Mouse (Mus musculus) mouse trophoblast stem cell (cell line): ENCODE measurements around the gene Wdr89.
"Not testable (repeated sequence)": the region's sequence is repeated elsewhere in the genome, so short reads cannot be mapped to it uniquely, and the experiment has no call there.

Source experiments
- in situ Hi-C, 2 experiments: fragments of 300-500 bp; cut with MseI, MboI; formaldehyde crosslinking; loops; 2 replicates in 1 of 2; 3 replicates in 1 of 2; pipeline ENCODE4 v1.15.1; 2025

The Wdr89 gene

GRCm38 (mm10) chr12:75669258-75670106 lies at the start of gene Wdr89:
Gene Wdr89 (minus strand): TSS chr12:75669537.
- in situ Hi-C loops, result loop anchor here in 1 of 2 experiments (10.0 kb wide), 1 partner anchor 95 kb away; no protein-coding TSS in a partner anchor

- in situ Hi-C loops, result no loop called here
Observed at GRCm38 (mm10) chr12:75713596-75713995, 44.3 kb upstream of the Wdr89 start.

DNA sequence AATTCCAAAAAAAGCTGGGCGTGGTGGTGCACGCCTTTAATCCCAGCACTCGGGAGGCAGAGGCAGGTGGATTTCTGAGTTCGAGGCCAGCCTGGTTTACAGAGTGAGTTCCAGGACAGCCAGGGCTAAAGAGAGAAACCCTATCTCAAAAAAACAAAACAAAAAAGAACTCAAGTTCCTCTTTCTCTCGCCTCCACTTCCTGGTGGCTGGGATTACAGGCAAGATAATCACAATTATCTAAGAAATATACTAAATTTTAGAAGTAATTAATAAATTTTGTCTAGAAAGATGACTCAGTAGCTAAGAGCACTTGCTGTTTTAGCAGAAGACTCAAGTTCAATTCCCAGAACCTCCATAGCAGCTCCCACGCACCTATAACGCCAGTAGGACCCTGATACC lies 43.6 kb upstream of the Wdr89 start:
- in situ Hi-C loops, result not testable (repeated sequence)

GRCm38 (mm10) chr12:75710596-75711376 lies 41.4 kb upstream of the Wdr89 start:
- in situ Hi-C loops, result no loop called here

DNA sequence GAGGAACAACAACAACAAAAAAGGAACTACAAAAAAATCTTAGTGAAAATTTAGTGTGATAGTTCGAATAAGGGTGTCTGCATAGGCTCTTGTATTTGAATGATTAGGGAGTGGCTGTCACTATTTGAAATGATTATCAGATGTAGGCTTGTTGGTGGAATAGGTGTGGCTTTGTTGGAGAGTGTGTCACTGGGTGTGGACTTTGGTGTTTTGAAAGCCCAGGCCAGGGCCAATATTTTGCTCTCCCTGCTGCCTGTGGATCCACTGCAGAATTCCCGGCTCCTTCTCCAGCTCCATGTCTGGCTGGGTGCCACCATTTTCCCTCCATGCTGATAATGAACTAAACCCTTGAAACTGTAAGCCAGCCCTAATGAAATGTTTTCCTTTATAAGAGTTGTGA lies 40.2 kb upstream of the Wdr89 start:
- in situ Hi-C loops, result no loop called here

DNA sequence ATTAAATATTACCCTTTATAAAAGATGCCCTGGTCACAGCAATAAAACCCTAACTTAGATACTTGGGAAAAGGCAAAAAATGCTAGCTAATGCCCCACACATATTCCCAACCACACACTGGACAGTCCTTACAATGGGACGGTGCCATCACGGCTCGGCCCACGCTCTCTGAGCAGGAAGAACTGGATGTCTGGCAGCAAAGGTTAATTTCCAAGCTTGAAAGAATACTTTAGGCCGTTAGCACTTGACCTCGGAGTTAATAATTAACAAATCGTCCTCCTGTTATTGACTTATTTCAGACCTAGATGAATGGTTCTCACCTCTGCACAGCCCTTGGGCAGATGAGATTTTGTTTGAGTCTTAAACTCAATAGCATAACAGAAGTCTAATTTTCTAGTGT lies 37.3 kb upstream of the Wdr89 start:
- in situ Hi-C loops, result no loop called here

- in situ Hi-C loops, result no loop called here
Observed at GRCm38 (mm10) chr12:75702739-75703122, 33.4 kb upstream of the Wdr89 start.

DNA sequence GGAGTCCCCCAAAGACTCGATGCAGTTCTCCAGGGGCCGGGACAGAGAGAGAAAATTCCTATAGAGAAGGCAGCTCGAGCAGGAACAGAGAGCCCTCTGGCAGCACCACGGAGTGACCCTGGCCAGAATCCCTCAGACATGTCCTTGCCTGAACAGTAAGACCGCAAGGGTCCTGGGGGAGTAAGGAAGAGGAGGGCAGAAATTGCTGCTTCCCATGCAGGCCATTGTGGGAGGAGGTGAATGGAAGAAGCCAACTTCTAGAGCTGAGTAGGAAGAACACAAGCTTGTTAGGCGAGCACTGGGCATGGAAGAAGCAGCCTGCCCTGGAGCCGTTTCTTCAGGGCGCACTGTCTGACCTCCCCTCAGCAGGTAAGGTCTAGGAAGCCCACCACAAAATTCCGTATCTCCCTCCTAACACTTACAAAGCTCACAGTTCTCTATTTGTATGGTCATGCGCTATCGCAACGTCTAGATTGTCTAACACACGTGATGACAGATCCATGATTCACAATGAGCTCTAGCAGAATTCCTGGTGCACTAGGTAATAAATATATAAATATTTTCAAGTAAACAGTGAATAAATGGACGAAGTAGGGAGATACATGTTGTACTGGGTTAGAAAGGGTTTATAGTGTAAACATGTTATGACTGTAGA lies 32.9 kb upstream of the Wdr89 start:
- in situ Hi-C loops, result no loop called here

- in situ Hi-C loops, result no loop called here
Observed at GRCm38 (mm10) chr12:75701173-75702083, 32.1 kb upstream of the Wdr89 start.

DNA sequence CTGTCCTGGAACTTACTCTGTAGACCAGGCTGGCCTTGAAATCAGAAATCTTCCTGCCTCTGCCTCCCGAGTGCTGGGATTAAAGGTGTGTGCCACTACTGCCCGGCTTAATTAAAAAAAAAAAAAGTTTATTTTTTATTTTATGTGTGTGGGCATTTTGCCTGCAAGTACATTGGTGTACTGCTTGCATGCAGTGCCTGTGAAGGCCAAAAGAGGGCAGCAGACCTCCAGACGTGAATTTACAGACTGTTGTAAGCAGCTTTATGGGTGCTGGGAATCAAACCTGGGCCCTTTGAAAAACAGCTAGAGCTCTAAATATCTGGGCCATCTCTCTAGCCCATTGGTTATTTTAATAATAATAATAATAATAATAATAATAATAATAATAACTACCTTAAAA lies 29.4 kb upstream of the Wdr89 start:
- in situ Hi-C loops, result no loop called here

DNA sequence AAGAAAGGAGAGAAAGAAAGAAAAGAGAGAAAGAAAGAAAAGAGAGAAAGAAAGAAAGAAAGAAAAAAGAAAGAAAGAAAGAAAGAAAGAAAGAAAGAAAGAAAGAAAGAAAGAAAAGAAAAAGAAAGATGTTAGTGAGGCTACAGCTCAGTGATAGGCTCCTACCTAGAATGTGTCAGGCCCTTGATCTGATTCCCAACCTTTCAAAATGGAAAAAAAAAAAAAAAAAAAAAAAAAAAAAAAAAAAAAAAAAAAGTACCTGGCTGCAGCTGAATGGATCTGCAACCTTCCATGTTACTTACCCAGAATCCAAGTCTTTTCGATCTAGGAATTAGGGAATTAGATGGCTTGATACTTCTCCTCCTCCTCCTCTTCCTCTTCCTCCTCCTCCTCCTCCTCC lies 26.5 kb upstream of the Wdr89 start:
- in situ Hi-C loops, result not testable (repeated sequence)

DNA sequence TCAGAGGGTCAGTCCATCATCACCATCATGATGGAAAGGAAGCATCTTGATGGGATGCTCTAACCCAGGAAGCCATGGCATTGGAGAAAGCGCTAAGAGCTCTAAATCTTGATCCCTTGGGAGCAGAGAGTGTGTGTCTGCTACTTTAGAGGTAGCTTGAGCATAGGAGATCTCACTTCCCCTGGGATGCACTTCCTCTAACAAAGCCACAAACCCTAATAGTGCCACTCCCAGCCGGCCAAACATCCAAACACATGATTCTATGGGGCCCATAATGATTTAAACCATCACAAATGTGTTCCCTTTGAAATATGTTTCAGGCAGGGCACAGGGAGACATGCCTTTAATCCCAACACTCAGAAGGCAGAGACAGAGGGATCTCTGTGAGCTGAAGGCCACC lies 19.7 kb upstream of the Wdr89 start:
- in situ Hi-C loops, result no loop called here

GRCm38 (mm10) chr12:75687314-75687713 lies 18.0 kb upstream of the Wdr89 start:
- in situ Hi-C loops, result no loop called here

- in situ Hi-C loops, result not testable (repeated sequence)
Observed at GRCm38 (mm10) chr12:75684026-75684425, 14.7 kb upstream of the Wdr89 start.

DNA sequence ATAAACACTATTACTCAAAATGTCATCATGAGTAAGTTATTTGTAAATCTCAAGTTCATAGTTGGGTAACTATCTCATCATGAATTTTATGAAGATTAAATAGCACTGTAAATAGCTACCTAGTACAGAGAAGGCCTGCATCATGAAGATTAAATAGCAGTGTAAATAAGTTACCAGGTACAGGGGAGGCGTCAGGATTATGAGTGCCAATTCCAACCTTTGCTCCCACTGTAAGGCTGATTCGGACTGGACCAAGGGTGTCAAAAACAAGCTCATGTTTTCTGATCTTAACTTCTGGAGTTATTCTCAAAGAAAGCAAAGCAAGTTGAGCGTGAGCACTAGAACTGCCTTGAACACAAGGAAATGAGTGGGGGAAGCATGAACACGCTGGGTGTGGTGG lies 14.3 kb upstream of the Wdr89 start:
- in situ Hi-C loops, result no loop called here

- in situ Hi-C loops, result no loop called here
Observed at GRCm38 (mm10) chr12:75682842-75683241, 13.5 kb upstream of the Wdr89 start.

DNA sequence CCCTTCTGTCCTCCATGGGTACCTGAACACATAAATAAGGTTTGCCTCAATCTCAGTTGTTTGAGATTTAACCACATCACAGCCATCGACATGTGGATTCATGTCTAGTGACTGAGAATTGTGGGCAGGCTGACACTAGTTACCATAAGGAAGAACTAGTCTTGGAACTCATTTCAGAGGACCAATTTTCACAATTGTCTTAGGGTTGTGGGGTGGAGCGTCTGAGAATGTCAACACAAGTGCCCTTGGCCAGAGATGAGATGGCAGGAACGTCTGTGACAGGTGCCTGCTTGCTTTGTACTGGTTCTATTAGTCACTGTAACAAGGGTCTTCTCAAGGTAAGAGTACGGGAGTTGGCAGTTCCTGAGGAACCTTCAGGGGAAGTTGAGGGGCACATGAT lies 11.8 kb upstream of the Wdr89 start:
- in situ Hi-C loops, result no loop called here

DNA sequence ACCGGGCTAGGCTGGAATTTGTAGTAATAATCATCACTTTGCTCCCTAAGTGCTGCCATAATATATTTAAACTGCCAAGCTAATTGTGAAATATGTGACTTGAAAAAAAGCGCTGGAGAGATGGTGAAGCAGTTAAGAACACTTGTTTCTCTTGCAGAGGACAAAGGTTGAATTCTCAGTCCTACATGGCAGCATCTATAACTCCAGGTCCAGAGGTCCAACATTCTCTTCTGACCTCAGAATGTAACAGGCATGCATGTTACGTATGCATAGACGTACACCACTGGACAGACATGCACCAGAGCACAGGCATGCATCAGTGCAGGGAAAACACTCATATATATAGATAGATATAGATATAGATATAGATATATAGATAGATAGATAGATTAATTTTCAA lies 9.1 kb upstream of the Wdr89 start:
- in situ Hi-C loops, result loop anchor here in 1 of 2 experiments (10.0 kb wide), 1 partner anchor 86 kb away; no protein-coding TSS in a partner anchor

GRCm38 (mm10) chr12:75672630-75673029 lies 3.3 kb upstream of the Wdr89 start:
- in situ Hi-C loops, result loop anchor here in 1 of 2 experiments (10.0 kb wide), 1 partner anchor 92 kb away; no protein-coding TSS in a partner anchor

DNA sequence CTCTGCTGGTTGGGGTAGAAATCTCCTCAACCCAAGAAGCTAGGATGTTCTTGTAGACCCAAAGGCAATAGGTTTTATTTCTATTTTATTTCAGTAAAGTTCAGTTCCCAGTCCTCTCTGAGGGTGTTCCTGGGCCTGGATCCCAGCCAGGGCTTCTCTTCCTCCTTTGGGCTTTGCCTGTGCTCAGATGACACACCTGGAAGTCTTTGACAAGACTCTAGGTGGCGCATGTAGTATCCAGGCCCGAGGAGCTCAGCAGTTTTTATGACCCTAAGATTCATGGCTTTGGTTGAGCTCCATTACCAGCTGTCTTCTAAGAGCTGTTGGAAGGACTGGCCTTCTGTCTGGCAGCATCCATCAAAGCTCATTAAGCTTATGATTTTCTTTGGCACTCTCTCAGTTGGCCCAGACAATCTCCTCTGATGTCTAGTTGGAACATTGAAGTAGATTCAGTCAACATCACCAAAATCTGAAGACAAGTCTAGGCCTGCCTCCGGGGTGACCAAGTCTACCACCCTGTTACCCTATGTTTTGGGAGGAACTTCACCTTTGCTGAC lies 2.5 kb upstream of the Wdr89 start:
- in situ Hi-C loops, result loop anchor here in 1 of 2 experiments (10.0 kb wide), 1 partner anchor 93 kb away; no protein-coding TSS in a partner anchor

DNA sequence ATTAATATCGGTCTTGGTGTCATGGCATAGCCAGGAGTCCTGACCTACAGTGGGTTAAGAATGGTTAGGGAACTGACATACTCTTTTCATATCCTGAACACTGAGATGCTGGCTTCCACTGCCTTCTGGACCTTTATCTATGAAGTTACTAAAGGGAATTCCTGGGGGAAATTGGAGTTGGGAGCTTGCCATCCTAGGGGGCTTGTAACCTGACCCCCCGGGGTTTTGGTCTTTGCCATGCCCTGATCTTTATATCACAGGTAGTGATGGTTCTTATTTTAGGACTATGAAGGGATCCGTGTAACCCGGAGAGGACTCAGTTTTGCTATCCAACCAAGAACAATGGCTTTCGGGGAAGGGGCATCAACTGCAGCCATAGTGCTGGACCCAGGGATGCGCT lies 1.3 kb upstream of the Wdr89 start:
- in situ Hi-C loops, result loop anchor here in 1 of 2 experiments (10.0 kb wide), 1 partner anchor 94 kb away; no protein-coding TSS in a partner anchor
